8 mouse cellular contexts compared by ENCODE assay signal in the genomic region with DNA sequence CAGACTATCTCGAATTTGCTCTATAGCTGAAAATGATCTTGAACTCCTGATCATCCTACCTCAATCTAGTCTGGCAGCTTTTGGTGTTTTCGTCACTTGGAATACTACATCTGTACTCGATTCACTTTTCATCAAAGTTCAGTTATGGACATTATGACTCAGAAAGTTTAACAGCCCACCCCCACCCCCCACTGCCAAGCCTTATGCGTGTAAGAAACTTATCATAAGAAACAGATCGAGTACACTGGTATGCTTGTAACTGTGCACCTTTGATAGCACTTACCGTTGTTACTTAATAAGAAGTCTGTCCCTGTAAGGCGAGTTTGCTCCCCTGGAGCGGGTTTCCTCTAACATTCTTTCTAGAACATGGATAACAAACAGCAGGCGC. TPM values are rescaled to one million over a fixed set of nuclear protein-coding genes. Genes with fewer than 3 reads are reported as not detected.
A peak's percentile ranks its signal among the peaks of the same experiment; 100 is the strongest.
DNase-seq lines count a peak whose midpoint lies in the region; ATAC-seq and TF ChIP-seq lines count a peak whose summit lies in the region.

No protein-coding gene starts in this region.

- H3K36me3 ChIP-seq in thymus, adult 2 months (ENCODE audit: control insufficient read depth, insufficient read depth, low read length): peaks cover 1% of the 10 kb centered on the region; the same call in 1 of the 2 replicates
- H3K36me3 ChIP-seq in liver, embryonic 12.5 days: peaks cover 16% of the 10 kb centered on the region

- DNase-seq in cerebellum, adult 2 months: no peak
- DNase-seq in cerebellum, postnatal 14 days: no peak
- no peak for DNase-seq in thymus, adult 2 months
- DNase-seq in thymus, postnatal 25 days: no peak
- no peak for DNase-seq in right cerebral cortex, adult 2 months (ENCODE audit: low spot score in 2 of 2)
- DNase-seq in cerebellum, adult 18-20 months: no peak
- no peak for DNase-seq in yolk sac, embryonic 10.5 days (ENCODE audit: low spot score)

- peak overlapping the region; percentile 82 for H3K9ac ChIP-seq in liver, embryonic 12.5 days

- H3K27me3 ChIP-seq in cerebellum, adult 2 months (ENCODE audit: control insufficient read depth, insufficient read depth, low read length): no peaks in the 10 kb centered on the region
- H3K27me3 ChIP-seq in thymus, adult 2 months (ENCODE audit: control insufficient read depth, insufficient read depth, low read length): no peaks in the 10 kb centered on the region
- no peaks in the 10 kb centered on the region for H3K27me3 ChIP-seq in liver, embryonic 12.5 days (replicated peaks)

- WGBS in cerebellum, adult 2 months: 25% methylated on average over 9 of the region's 9 CpGs
- 19% methylated on average over 9 of the region's 9 CpGs for WGBS in thymus, adult 2 months
- 17% methylated on average over 9 of the region's 9 CpGs for WGBS in liver, embryonic 12.5 days (ENCODE audit: insufficient replicate concordance)

- H3K9me3 ChIP-seq in liver, embryonic 12.5 days (replicated peaks): no peaks in the 10 kb centered on the region

- no peak for TF ChIP-seq POLR2A in cerebellum, adult 2 months (IDR thresholded peaks at IDR 0.05; ENCODE audit: borderline replicate concordance, insufficient read depth, low read length)
- TF ChIP-seq POLR2A in thymus, adult 2 months (IDR thresholded peaks at IDR 0.05; ENCODE audit: control insufficient read depth, extremely low read depth, insufficient read depth, low read length, poor library complexity): no peak

- peak overlapping the region; percentile 86 for H3K27ac ChIP-seq in cerebellum, adult 2 months (ENCODE audit: insufficient read depth, low read length)
- H3K27ac ChIP-seq in thymus, adult 2 months (ENCODE audit: control insufficient read depth, insufficient read depth, low read length): peak overlapping the region; percentile 36
- H3K27ac ChIP-seq in liver, embryonic 12.5 days: peak overlapping the region; percentile 85

- peak overlapping the region; percentile 83 for H3K4me2 ChIP-seq in liver, embryonic 12.5 days

- H3K4me3 ChIP-seq in cerebellum, adult 2 months (replicated peaks; ENCODE audit: insufficient read depth, low read depth, low read length): peak overlapping the region; percentile 84
- peak overlapping the region; percentile 62; the same call in 1 of the 2 replicates for H3K4me3 ChIP-seq in thymus, adult 2 months (ENCODE audit: control insufficient read depth, insufficient read depth, low read length)
- H3K4me3 ChIP-seq in liver, embryonic 12.5 days: peak overlapping the region; percentile 78

- no peak for TF ChIP-seq CTCF in cerebellum, adult 2 months (IDR thresholded peaks at IDR 0.05; ENCODE audit: borderline replicate concordance, insufficient read depth, low read depth, low read length)
- no peak for TF ChIP-seq CTCF in thymus, adult 2 months (IDR thresholded peaks at IDR 0.05; ENCODE audit: borderline replicate concordance, control insufficient read depth, extremely low read depth, insufficient read depth, low read length, poor library complexity)

- ATAC-seq in liver, embryonic 12.5 days: peak; percentile 25; the same call in 1 of the 2 replicates

- H3K4me1 ChIP-seq in cerebellum, adult 2 months (ENCODE audit: control insufficient read depth, insufficient read depth, low read length): no peaks in the 10 kb centered on the region; the same call in 1 of the 2 replicates
- H3K4me1 ChIP-seq in thymus, adult 2 months (replicated peaks; ENCODE audit: control insufficient read depth, insufficient read depth, low read length): peaks cover 11% of the 10 kb centered on the region
- H3K4me1 ChIP-seq in liver, embryonic 12.5 days: peaks cover 59% of the 10 kb centered on the region

RNA-seq across cellular contexts. Expression of gene Coro7, which starts 3.6 kb away (rescaled TPM):
- 85.9 and 86.1 TPM in 2 replicates for polyA plus RNA-seq in cerebellum, adult 2 months (2012; rRNA removed)
- 391 and 423 TPM in 2 replicates for polyA plus RNA-seq in thymus, adult 2 months (2012; rRNA removed)
- polyA plus RNA-seq in liver, embryonic 12.5 days (2016; fragmentation: Nextera tagmentation; extraction: Ambion mirVana): 11.3 and 11.9 TPM in 2 replicates

RNA-seq across cellular contexts. Expression of gene Nmral1, which starts 36.0 kb away (rescaled TPM):
- 33.0 and 36.9 TPM in 2 replicates for polyA plus RNA-seq in cerebellum, adult 2 months (2012; rRNA removed)
- polyA plus RNA-seq in thymus, adult 2 months (2012; rRNA removed): 25.6 and 27.2 TPM in 2 replicates
- 50.0 and 53.0 TPM in 2 replicates for polyA plus RNA-seq in liver, embryonic 12.5 days (2016; fragmentation: Nextera tagmentation; extraction: Ambion mirVana)

RNA-seq across cellular contexts. Expression of gene Hmox2, which starts 43.0 kb away (rescaled TPM):
- polyA plus RNA-seq in cerebellum, adult 2 months (2012; rRNA removed): 127 and 135 TPM in 2 replicates
- 44.4 and 54.7 TPM in 2 replicates for polyA plus RNA-seq in thymus, adult 2 months (2012; rRNA removed)
- 40.9 and 42.5 TPM in 2 replicates for polyA plus RNA-seq in liver, embryonic 12.5 days (2016; fragmentation: Nextera tagmentation; extraction: Ambion mirVana)

RNA-seq across cellular contexts. Expression of gene Dnaja3, which starts 43.4 kb away (rescaled TPM):
- 60.6 and 64.0 TPM in 2 replicates for polyA plus RNA-seq in cerebellum, adult 2 months (2012; rRNA removed)
- 18.3 and 19.7 TPM in 2 replicates for polyA plus RNA-seq in thymus, adult 2 months (2012; rRNA removed)
- polyA plus RNA-seq in liver, embryonic 12.5 days (2016; fragmentation: Nextera tagmentation; extraction: Ambion mirVana): 69.2 and 74.2 TPM in 2 replicates

RNA-seq across cellular contexts. Expression of gene Vasn, which starts 43.4 kb away (rescaled TPM):
- polyA plus RNA-seq in cerebellum, adult 2 months (2012; rRNA removed): 6.4 and 6.5 TPM in 2 replicates
- polyA plus RNA-seq in thymus, adult 2 months (2012; rRNA removed): 5.3 and 8.1 TPM in 2 replicates
- polyA plus RNA-seq in liver, embryonic 12.5 days (2016; fragmentation: Nextera tagmentation; extraction: Ambion mirVana): 4.7 and 5.0 TPM in 2 replicates

Comparison
In these comparisons a context has a peak if more than half of its experiments do, and no peak if none do; other contexts are left out.
1. H3K27ac ChIP-seq: peak in every context shown above with its lines; median percentile 86 in cerebellum, adult 2 months; 85 in liver, embryonic 12.5 days; 36 in thymus, adult 2 months.